Mouse (Mus musculus): ENCODE measurements around the gene Nxn. TPM values are rescaled to one million over a fixed set of nuclear protein-coding genes. Genes with fewer than 3 reads are reported as not detected.

Nxn gene
- total RNA-seq, 2 experiments from 2014 or later: 17.2 to 20.5 TPM

- no peak for DNase-seq
These were observed 37.5 kb downstream of the Nxn start for GRCm38 (mm10) chr11:76361422-76361821.

GRCm38 (mm10) chr11:76360255-76360654 is 38.7 kb downstream of the Nxn start:
- DNase-seq: no peak

DNA sequence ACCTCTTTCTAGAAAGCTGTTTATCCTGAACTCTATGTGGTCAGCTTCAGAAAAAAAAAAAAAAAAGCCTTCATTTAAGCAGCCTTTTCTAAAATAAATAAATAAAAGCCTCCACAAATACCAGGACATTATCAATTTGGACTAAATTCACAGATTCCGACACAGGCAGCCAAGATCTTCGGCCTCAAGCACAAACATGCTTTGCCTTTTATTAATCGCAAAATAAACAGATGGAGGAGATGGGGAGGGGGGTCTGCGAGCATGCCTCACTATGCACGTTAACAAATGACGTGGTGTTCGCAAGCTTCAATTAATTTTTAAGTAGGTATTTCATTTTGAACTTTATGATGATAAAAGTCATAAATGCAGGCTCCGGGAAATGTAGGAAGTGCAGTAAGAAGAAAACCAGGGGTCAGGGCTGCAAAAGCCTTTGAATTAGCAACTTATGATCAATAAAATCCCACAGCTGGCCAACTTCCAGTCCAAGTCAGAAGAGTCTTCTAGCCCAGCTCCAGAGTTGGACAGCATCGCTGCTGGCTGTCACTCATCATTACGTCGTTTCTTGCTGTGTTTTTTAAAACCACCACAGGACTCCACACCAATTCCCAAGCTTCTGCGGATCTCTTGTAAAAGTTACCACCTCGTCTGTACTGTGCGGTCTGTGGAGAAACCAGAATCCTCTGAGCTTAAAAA is 40.2 kb downstream of the Nxn start:
- peak; percentile 43 for DNase-seq

GRCm38 (mm10) chr11:76357464-76357863 is 41.5 kb downstream of the Nxn start:
- no peak for DNase-seq

GRCm38 (mm10) chr11:76356091-76356490 is 42.8 kb downstream of the Nxn start:
- DNase-seq: no peak

DNA sequence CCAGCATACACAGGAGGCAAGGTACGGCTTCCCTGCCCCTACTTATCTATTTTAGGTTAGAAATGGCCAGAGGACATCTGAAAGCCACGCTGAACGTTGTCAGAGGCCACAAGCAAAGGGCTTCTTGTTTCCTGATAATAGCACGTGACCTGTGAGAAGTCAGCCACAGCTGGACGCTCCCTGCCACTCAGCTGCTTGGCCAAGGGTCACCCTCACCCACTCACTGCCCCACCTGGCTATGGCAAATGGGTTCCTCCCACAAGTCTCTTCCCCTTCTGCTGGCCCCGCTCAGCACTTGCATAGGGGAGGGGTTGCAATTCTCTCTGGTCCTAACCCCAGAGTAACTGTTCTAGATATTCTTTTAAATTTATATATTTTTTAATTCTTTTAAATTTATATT is 43.5 kb downstream of the Nxn start:
- no peak for DNase-seq

- no peak for DNase-seq
These were observed 45.9 kb downstream of the Nxn start for GRCm38 (mm10) chr11:76352861-76353558.

- DNase-seq: no peak
These were observed 47.3 kb downstream of the Nxn start for GRCm38 (mm10) chr11:76351624-76352011.

GRCm38 (mm10) chr11:76350931-76351623 is 47.9 kb downstream of the Nxn start:
- DNase-seq: no peak

- DNase-seq: no peak
These were observed 49.1 kb downstream of the Nxn start for GRCm38 (mm10) chr11:76349833-76350232.

DNA sequence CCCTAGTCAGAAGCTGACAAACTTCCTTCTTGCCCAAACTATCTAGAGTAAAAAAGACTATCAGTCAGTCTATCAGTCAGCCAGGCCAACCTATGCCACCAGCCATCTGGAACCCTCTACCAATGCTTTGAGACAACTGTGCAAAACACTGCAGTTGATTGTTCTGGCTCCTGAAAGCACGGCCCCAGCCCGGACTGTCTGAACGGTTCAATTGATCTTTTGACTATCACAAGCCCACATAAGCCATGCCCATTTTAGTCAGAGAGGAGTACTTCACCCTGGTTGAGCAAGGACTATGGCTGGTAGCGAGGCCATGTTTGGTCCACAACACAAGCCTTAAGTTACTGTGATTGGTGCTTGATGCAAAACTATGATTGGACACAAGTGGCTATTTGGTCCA is 51.4 kb downstream of the Nxn start:
- DNase-seq: no peak

DNA sequence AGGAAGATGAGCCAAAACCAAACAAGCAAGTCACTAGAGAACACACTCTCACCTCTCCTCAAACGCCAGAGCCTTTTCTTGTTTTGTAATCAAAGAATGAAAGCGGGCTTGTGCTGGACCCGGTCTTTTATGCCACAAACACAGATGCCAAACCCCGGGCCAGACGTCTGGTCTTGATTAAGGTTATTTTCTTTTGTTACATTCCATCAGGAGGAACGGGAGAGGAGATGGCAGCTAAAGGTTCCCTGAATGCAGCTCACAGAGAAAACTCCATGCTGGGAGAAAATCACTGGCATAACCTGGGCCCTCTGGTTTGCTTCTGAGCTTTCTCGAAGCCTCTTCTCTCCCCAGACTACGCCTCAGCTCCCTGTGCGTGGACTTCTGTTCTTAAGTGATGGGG is 55.9 kb downstream of the Nxn start:
- DNase-seq: no peak

DNA sequence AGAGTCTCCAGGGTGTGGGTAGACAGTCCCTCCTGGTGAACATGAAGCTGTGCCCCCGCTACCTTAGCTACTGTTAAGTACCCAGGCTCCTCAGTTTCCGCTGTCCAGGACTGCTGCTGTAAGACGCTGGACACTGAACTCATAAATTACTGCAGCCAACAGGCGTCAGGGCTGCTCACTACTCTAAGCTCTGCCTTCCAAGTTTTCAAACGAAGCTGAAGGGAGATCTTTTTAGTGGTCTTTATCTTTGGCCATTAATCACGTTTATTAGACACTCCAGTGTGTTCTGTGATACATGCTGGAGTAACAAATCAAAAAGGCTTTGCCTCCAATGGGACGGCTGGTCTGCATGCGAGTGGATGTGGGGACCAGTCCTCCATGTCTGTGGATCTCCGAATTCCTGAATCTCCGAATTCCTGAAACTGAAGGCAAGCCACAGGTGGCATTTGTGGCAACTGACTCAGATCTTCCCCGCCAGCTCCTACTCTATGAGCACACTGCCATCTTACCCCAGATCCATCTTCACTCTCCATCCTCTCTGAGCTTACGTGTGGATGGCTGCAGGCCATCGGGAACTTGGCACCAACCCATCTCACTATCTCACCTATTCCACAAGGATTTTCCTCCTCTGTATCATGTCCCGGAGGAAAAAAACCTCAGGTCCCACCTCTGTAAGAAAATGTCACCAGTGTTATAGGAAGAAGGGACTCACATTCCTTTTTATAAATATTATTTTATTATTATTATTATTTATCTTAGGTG is 56.9 kb downstream of the Nxn start:
- DNase-seq: no peak

DNA sequence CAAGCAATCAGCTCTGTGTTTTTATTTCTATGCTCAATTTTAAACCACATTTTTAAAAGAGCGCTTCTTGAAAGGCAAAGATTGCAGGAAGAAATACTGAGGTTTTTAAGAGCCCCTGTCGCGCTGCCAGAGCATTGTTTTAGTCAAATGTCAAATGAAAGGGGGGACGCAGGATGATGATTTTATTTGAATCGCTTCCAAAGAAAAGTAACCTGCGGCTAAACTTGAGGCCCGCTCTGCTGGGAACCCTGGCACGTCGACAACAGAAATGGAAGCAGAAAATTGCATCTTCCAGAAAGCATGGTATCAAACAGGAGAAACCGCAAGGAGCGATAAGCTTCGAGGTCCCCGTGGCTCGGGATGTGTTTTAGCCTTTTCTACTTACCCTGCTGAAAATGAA is 57.8 kb downstream of the Nxn start:
- DNase-seq: no peak

DNA sequence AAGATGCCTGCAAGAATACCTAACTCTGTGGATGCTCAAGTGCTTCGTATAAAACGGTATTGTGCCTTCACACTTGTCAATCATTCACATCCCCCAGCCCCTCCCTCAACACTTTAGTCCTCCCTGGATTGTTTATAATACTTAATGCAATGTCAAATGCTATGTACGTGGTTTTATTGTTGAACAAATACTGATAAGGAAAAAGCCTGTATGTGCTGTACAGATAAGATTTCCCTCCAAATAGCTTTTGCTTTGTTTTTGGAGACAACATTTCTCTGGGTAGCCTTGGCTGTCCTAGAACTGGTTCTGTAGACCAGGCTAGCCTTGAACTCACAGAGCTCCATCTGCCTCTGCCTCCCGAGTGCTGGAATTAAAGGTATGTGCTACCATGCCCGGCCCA is 59.1 kb downstream of the Nxn start:
- DNase-seq: no peak

DNA sequence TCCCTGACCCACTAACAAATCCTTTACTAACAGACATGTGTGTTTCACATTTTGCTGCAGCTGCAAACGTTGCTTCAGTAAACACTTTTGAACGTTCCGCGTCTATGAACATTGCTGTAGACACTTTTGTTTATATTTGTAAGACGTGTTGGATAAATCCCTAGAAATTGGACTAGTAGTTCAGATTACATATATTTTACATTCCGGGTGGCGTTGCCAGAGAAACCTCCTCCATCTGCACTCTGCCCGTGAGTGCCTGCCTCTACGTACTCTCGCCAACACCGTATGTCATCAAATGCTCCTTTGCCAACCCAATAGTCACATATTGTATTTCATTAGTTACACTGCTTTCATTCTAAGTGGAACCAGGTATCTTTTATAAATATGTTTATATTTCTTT is 59.8 kb downstream of the Nxn start:
- no peak for DNase-seq

- DNase-seq: no peak
These were observed 60.3 kb downstream of the Nxn start for GRCm38 (mm10) chr11:76338656-76339055.

- no peak for DNase-seq
These were observed 61.2 kb downstream of the Nxn start for GRCm38 (mm10) chr11:76337764-76338163.

DNA sequence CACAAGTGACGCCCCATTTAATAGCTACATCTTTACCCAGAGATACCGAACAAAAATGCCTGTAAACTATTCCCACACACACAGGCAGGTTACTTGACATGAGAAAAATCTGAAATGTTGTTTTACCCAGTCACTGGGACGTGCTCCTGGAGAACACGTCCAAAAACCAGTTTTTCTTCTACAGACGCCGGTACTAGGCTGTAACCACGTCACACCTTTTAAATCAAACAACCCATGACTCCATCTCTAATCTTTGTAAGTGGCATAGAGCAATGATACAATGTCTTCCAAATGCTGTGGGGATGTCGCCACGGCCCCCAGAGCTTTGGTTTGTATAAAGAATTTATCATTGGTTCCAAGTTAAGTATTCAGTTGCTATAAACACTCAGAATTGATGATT is 61.7 kb downstream of the Nxn start:
- DNase-seq: no peak

GRCm38 (mm10) chr11:76336224-76336623 is 62.7 kb downstream of the Nxn start:
- DNase-seq: no peak

- no peak for DNase-seq
These were observed 64.0 kb downstream of the Nxn start for GRCm38 (mm10) chr11:76334966-76335365.

GRCm38 (mm10) chr11:76332240-76332639 is 66.7 kb downstream of the Nxn start:
- DNase-seq: no peak
